Mouse (Mus musculus): ENCODE measurements around the gene Rgs9.

DNA sequence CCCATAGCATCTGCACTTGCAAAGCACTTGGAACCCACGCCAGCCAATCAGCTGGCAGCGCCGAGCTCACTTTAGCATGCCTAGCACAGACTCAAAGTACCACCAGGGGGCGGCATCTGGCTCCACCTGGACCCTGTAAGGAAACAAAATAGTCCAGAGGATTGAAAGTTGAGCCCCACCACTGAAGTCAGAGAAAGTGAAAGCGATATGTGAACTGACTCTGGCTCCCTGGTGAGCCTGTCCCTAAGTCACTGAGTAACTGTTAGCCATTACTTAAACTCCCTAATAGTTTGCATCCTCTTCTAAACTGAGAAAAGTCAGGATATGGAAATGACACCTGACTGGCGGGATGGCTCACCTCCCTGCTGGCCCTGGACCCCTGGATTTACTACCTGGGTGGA, 33.5 kb upstream of the Rgs9 start:
- peak; percentile 89; the same call in 1 of the 2 replicates for TF ChIP-seq CTCF (IDR thresholded peaks at IDR 0.05; ENCODE audit: extremely low read depth, insufficient read depth, insufficient read length, insufficient replicate concordance)
- TF ChIP-seq POLR2A (IDR thresholded peaks at IDR 0.05; ENCODE audit: low read depth, low read length): no peak

Data from spleen, adult 2 months (tissue).